Mouse (Mus musculus) thymus, postnatal 14 days (tissue): ENCODE data around the gene Slc25a38.
A peak's percentile ranks its signal among the peaks of the same experiment; 100 is the strongest.

ENCODE experiments used
- DNase-seq: peaks from one replicate; pipeline ENCODE4 v3.0.0; 2021

Gene Slc25a38

GRCm38 (mm10) chr9:120149222-120149828 lies 39.2 kb downstream of the Slc25a38 start, which contains the start of gene Mobp:
Gene Mobp (plus strand): TSS chr9:120149707.
- no peak for DNase-seq

- DNase-seq = no peak
Measured at GRCm38 (mm10) chr9:120151152-120151551, 41.0 kb downstream of the Slc25a38 start.

GRCm38 (mm10) chr9:120151906-120152399 lies 41.8 kb downstream of the Slc25a38 start:
- no peak for DNase-seq

DNA sequence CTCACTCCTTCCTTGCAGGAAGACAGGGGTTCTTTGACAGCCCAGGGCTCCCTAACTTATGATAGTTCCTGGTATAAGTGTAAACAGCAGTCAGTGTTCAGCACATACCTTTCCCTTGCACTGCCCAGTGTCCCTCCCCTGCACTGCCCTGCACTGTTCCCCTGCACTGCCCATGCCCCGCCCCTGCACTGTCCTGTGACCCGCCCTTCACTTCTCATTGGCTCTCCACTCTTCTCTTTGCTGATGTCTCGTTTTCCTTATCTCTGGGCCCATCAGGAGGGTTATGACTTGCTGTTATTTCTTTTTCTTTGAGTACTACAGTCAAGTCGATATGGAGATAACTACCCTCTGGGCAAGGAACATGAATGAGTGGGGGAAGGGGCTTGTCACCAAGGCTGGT lies 47.9 kb downstream of the Slc25a38 start:
- DNase-seq = no peak

GRCm38 (mm10) chr9:120163862-120164261 lies 53.7 kb downstream of the Slc25a38 start:
- no peak for DNase-seq

- DNase-seq = no peak
Measured at GRCm38 (mm10) chr9:120167826-120168225, 57.7 kb downstream of the Slc25a38 start.

DNA sequence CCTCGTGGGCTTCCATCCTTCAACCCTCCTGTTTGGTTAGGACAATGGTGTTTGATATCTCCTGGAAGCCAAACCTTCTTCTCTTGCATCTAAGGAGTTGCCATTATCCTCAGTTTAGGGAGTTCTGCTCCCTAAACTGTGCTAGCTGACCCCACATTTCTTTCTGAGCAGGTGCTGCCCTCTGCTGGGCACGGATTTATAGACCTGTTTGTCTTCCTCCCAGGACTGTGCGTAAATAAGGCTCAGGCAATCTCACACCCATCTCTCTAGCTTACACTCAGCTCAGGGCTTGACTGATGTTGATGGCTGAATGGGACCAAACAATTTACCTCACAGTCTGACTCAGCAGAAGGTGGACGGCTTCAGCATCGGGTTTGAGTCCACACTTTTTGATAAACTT lies 61.1 kb downstream of the Slc25a38 start:
- peak; percentile 77 for DNase-seq
